Mouse (Mus musculus): Measurements from ENCODE around the gene Defa35.
"Not testable (repeated sequence)": the region's sequence is repeated elsewhere in the genome, so short reads cannot be mapped to it uniquely, and the experiment has no call there.

Defa35 gene

GRCm38 (mm10) chr8:21064738-21065137, at the start of gene Defa35:
TSS of gene Defa35 (plus strand) at chr8:21065038.
- not testable (repeated sequence) for DNase-seq

GRCm38 (mm10) chr8:21025245-21025644, 39.6 kb upstream of the Defa35 start, which contains the start of gene Defa21:
TSS of gene Defa21 (plus strand) at chr8:21025545.
- not testable (repeated sequence) for DNase-seq

- not testable (repeated sequence) for DNase-seq
These were observed 10.1 kb upstream of the Defa35 start, which contains the start of gene Defa23 for GRCm38 (mm10) chr8:21054747-21055146. TSS of gene Defa23 (plus strand) at chr8:21055047.

- DNase-seq = not testable (repeated sequence)
These were observed 19.3 kb downstream of the Defa35 start, which contains the start of gene Defa25 for GRCm38 (mm10) chr8:21084142-21084541. TSS of gene Defa25 (plus strand) at chr8:21084442.

- DNase-seq = no peak
These were observed 28.3 kb downstream of the Defa35 start for GRCm38 (mm10) chr8:21093106-21093505.

- not testable (repeated sequence) for DNase-seq
These were observed 31.1 kb downstream of the Defa35 start, which contains the start of gene Gm14851 for GRCm38 (mm10) chr8:21095950-21096349. TSS of gene Gm14851 (minus strand) at chr8:21096050.

All from cerebellum, adult 8-10 months (tissue).